Mouse (Mus musculus) G1E (cell line): ENCODE measurements at regions not wholly inside any gene's neighbourhood (a gene's known extent, or its start where the extent isn't known, plus 50 kb on each side); places are given as distances from the start of the nearest gene placed in this dataset.

ENCODE experiments used
- ATAC-seq: 2 replicates; pipeline ENCODE4 v1.8.0; 2016; ENCODE audit warnings: mild to moderate bottlenecking; ENCODE audit not compliant: insufficient number of reproducible peaks, poor library complexity, low FRiP score, severe bottlenecking; ENCODE audit errors: extremely low read depth
- DNase-seq: peaks from one replicate; pipeline ENCODE4 v3.0.0; 2012; ENCODE audit warnings: low spot score
- H3K27me3 ChIP-seq: 2 replicates; pipeline ENCODE4 v1.6.1; 2012; ENCODE audit warnings: mild to moderate bottlenecking, low read length, inconsistent platforms; ENCODE audit not compliant: insufficient read depth
- H3K36me3 ChIP-seq: replicated peaks from 2 replicates; pipeline ENCODE3; 2012; ENCODE audit warnings: mild to moderate bottlenecking, inconsistent platforms
- H3K4me1 ChIP-seq: 2 replicates; pipeline ENCODE4 v1.6.1; 2012; ENCODE audit warnings: low read depth, low read length, inconsistent platforms, mixed read lengths; ENCODE audit not compliant: insufficient read depth
- H3K4me3 ChIP-seq: 2 replicates; pipeline ENCODE4 v1.5.1; 2012; ENCODE audit warnings: low read depth, mild to moderate bottlenecking, inconsistent platforms, low read length, moderate library complexity, mixed read lengths
- H3K9me3 ChIP-seq: replicated peaks from 2 replicates; pipeline ENCODE4 v1.6.1; 2012; ENCODE audit warnings: inconsistent platforms
- CTCF ChIP-seq: IDR thresholded peaks from 2 replicates; pipeline ENCODE4 v1.5.1; 2012; ENCODE audit warnings: low read depth, low read length, inconsistent platforms, mixed read lengths
- GATA1 ChIP-seq: IDR thresholded peaks from 2 replicates; pipeline ENCODE4 v1.6.1; 2012; ENCODE audit warnings: borderline replicate concordance, low read length, inconsistent platforms, mixed read lengths
- GATA2 ChIP-seq: IDR thresholded peaks from 2 replicates; pipeline ENCODE4 v1.6.1; 2012; ENCODE audit warnings: low read depth, low read length, inconsistent platforms, borderline replicate concordance
- POLR2AphosphoS5 ChIP-seq: IDR thresholded peaks from 2 replicates; pipeline ENCODE4 v1.6.1; 2012; ENCODE audit warnings: low read depth, low read length, inconsistent platforms; ENCODE audit not compliant: insufficient replicate concordance
- TAL1 ChIP-seq: conservative IDR thresholded peaks from 2 replicates; pipeline ENCODE4 v1.6.1; 2012; ENCODE audit warnings: low read depth, low read length, inconsistent platforms, mixed read lengths

GRCm38 (mm10) chr11:84637268-84637667 is 111.9 kb upstream of the Lhx1 start:
- DNase-seq (no peak), ATAC-seq (no peak)
- peaks cover 11% of the 10 kb centered on the region for H3K4me1 ChIP-seq
- no peak overlapping the region for H3K4me3 ChIP-seq
- peaks cover 84% of the 10 kb centered on the region for H3K27me3 ChIP-seq
- no peaks in the 10 kb centered on the region for H3K9me3 ChIP-seq
- no peaks in the 10 kb centered on the region for H3K36me3 ChIP-seq
- no peak for TF ChIP-seq TAL1
- no peak for TF ChIP-seq POLR2AphosphoS5
- TF ChIP-seq GATA1: no peak
- TF ChIP-seq CTCF: no peak
- TF ChIP-seq GATA2: no peak

- no peaks in the 10 kb centered on the region for H3K9me3 ChIP-seq
- H3K36me3 ChIP-seq: no peaks in the 10 kb centered on the region
- TF ChIP-seq GATA2: no peak
- peaks cover 87% of the 10 kb centered on the region for H3K27me3 ChIP-seq
- DNase-seq (no peak), ATAC-seq (no peak)
- H3K4me1 ChIP-seq: peaks cover 6% of the 10 kb centered on the region
- no peak overlapping the region for H3K4me3 ChIP-seq
Observed at GRCm38 (mm10) chr11:84634990-84635389, 109.7 kb upstream of the Lhx1 start.

DNA sequence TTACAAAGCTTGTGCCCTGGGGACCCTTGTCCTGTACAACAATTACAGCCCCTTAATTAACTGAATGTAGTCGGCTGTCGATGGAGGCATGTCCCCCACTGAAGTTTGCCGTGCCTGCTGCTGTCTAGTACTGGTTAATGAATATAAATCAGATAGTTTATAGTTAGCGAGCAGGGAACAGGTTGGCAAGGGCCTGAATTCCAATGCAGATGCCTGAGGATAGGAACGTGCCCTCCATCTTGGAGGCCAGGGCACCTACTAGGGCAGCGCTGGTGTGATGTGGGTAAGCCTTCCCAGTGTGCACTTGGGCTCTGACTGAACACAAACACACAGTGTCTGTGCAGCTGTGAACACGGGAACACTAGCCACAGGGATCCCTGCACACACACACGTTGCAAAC is 108.0 kb upstream of the Lhx1 start:
- ATAC-seq: no peak
- Histone ChIP-seq H3K4me1 (peaks cover 6% of the 10 kb centered on the region), H3K9me3 (no peaks in the 10 kb centered on the region), H3K4me3 (no peak overlapping the region), H3K27me3 (peaks cover 79% of the 10 kb centered on the region), H3K36me3 (no peaks in the 10 kb centered on the region)
- TF ChIP-seq TAL1 (no peak), CTCF (no peak), POLR2AphosphoS5 (no peak), GATA2 (no peak), GATA1 (no peak)
- DNase-seq: no peak

DNA sequence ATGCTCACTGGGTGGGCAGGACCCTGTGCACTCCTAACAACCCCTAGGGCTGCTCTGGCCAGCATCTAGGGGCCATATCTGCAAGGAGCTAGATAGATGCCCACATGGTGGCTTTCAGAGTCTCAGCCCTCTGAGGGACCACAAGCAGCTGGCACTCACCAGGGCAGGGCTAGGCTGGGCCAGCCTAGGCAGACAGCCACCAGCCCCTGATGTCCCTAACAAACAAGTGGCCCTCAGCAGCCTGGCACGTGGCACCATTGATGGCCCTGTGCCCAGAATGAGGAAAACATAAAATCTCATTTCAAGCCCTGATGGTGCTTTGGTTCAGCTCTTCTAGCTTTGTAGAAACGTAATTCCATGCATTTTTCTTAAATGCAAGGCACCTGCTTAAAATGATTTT is 102.8 kb upstream of the Lhx1 start:
- Histone ChIP-seq H3K27me3 (peaks cover 81% of the 10 kb centered on the region), H3K4me3 (no peak overlapping the region), H3K9me3 (no peaks in the 10 kb centered on the region), H3K4me1 (peaks cover 11% of the 10 kb centered on the region), H3K36me3 (no peaks in the 10 kb centered on the region)
- no peak for TF ChIP-seq GATA1
- no peak for TF ChIP-seq CTCF
- no peak for TF ChIP-seq POLR2AphosphoS5
- no peak for TF ChIP-seq TAL1
- no peak for TF ChIP-seq GATA2
- no peak for DNase-seq
- ATAC-seq: no peak

GRCm38 (mm10) chr11:84627685-84628084 is 102.3 kb upstream of the Lhx1 start:
- Histone ChIP-seq H3K9me3 (no peaks in the 10 kb centered on the region), H3K4me1 (peaks cover 11% of the 10 kb centered on the region), H3K36me3 (no peaks in the 10 kb centered on the region), H3K27me3 (peaks cover 81% of the 10 kb centered on the region), H3K4me3 (no peak overlapping the region)
- DNase-seq (no peak), ATAC-seq (no peak)
- TF ChIP-seq CTCF (no peak), GATA1 (no peak), POLR2AphosphoS5 (no peak), TAL1 (no peak), GATA2 (no peak)

DNA sequence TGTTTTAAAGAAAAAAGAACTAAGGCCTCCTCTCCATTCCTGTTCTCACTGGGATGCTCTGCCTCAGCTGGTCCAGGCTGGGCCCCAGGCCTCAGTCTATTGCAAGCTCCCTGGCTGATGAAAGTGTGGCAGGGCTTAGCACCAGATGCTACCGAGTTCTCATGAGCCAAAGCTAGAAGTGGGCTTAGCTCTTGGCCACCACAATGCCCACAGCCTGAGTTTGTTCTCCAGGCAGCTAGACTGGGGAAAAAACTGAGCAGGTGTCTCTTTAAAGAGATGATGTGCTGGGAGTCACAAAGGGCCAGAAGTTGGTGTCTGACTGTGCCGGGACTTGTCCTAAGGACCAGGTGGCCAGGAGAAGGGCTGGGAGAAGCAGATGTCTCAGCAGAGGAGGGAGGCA is 101.9 kb upstream of the Lhx1 start:
- H3K4me1 ChIP-seq: peaks cover 11% of the 10 kb centered on the region
- DNase-seq: no peak
- no peak overlapping the region for H3K4me3 ChIP-seq
- no peaks in the 10 kb centered on the region for H3K9me3 ChIP-seq
- peaks cover 79% of the 10 kb centered on the region for H3K27me3 ChIP-seq
- H3K36me3 ChIP-seq: no peaks in the 10 kb centered on the region
- no peak for TF ChIP-seq POLR2AphosphoS5
- TF ChIP-seq GATA2: no peak
- TF ChIP-seq CTCF: no peak
- no peak for TF ChIP-seq GATA1
- no peak for TF ChIP-seq TAL1
- ATAC-seq: no peak

- no peak for ATAC-seq
- H3K36me3 ChIP-seq: no peaks in the 10 kb centered on the region
- no peak overlapping the region for H3K4me3 ChIP-seq
- H3K9me3 ChIP-seq: no peaks in the 10 kb centered on the region
- TF ChIP-seq CTCF: no peak
- no peak for TF ChIP-seq POLR2AphosphoS5
- no peak for TF ChIP-seq GATA2
- TF ChIP-seq TAL1: no peak
- no peak for TF ChIP-seq GATA1
- peaks cover 11% of the 10 kb centered on the region for H3K4me1 ChIP-seq
- no peak for DNase-seq
- H3K27me3 ChIP-seq: peaks cover 61% of the 10 kb centered on the region
Observed at GRCm38 (mm10) chr11:84624100-84624499, 98.8 kb upstream of the Lhx1 start.
